Mouse (Mus musculus): ENCODE data around the gene Thbs3. TPM values are rescaled to one million over a fixed set of nuclear protein-coding genes. Genes with fewer than 3 reads are reported as not detected.

Thbs3 gene
- polyA plus RNA-seq, 1 experiment from 2014 or later = 78.2 TPM

- peaks cover 34% of the 10 kb centered on the region for H3K27me3 ChIP-seq (ENCODE audit: poor library complexity, severe bottlenecking)
- no peaks in the 10 kb centered on the region for H3K9me3 ChIP-seq
- DNase-seq (ENCODE audit: extremely low spot score, low spot score) = no peak
- peaks cover 55% of the 10 kb centered on the region for H3K36me3 ChIP-seq (replicated peaks)
- no peak overlapping the region for H3K27ac ChIP-seq
- H3K4me3 ChIP-seq = no peak overlapping the region
- WGBS = 65% methylated on average over 6 of the region's 6 CpGs
- peaks cover 40% of the 10 kb centered on the region for H3K4me1 ChIP-seq
These were observed 17.6 kb downstream of the Thbs3 start for GRCm38 (mm10) chr3:89232614-89233013.

DNA sequence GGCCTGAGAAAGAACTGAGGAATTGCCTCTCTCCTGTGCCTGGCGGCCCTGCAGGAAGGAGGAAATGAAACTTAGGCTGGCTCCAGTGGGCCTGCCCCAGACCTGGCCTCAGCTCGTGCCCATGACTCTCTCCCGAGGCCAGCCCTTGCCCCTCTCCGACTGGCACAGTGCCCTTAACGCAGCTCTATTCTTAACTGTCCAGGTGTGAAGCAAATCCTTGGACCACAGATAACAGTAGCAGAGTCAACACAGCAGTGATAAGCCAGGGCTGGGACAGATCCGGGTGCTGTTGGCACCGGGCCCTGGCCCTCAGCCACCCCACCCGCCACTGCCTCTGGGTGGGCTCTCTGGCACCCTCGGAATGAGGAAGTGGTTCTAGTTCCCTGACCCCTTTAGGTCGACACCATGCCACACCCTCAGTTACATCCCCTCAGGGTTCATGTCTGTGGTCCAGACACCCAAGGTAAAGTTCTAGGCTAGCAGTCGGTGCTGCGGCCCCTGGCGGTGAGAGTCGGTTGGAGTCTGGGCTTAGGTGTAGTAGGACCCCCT is 18.7 kb downstream of the Thbs3 start:
- H3K4me1 ChIP-seq = peaks cover 38% of the 10 kb centered on the region
- 88% methylated on average over 14 of the region's 14 CpGs for WGBS
- H3K36me3 ChIP-seq (replicated peaks) = peaks cover 65% of the 10 kb centered on the region
- H3K27ac ChIP-seq = no peak overlapping the region
- H3K4me3 ChIP-seq = no peak overlapping the region
- no peak for DNase-seq (ENCODE audit: extremely low spot score, low spot score)
- peaks cover 33% of the 10 kb centered on the region for H3K27me3 ChIP-seq (ENCODE audit: poor library complexity, severe bottlenecking)
- H3K9me3 ChIP-seq = no peaks in the 10 kb centered on the region

GRCm38 (mm10) chr3:89236516-89236915 is 21.5 kb downstream of the Thbs3 start:
- H3K36me3 ChIP-seq (replicated peaks) = peaks cover 66% of the 10 kb centered on the region
- peaks cover 11% of the 10 kb centered on the region; the same call in 1 of the 2 replicates for H3K27me3 ChIP-seq (ENCODE audit: poor library complexity, severe bottlenecking)
- WGBS = 95% methylated on average over 10 of the region's 10 CpGs
- peak overlapping the region; percentile 36; the same call in 1 of the 2 replicates for H3K27ac ChIP-seq
- no peaks in the 10 kb centered on the region for H3K9me3 ChIP-seq
- DNase-seq (ENCODE audit: extremely low spot score, low spot score) = no peak
- peaks cover 23% of the 10 kb centered on the region for H3K4me1 ChIP-seq
- H3K4me3 ChIP-seq = no peak overlapping the region

DNA sequence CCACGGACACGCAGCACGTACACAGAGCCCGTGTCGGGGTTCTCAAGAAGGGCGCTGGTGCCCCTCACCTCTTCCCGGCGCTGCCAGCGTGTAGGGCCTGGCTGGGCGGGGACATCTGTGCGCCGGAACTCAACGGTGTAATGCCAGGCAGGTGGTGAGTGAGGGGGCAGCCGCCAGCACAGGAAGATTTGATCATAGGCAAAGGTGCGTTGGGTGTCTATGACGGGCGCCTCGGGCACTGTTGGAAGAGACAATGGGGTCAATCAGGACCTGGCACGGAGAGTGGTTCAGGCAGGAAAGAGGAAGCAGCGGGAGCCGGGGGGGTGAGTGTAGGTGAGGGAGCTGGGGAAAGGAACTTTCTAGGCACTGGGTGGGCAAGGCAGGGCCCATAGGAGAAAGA is 22.7 kb downstream of the Thbs3 start:
- peaks cover 69% of the 10 kb centered on the region for H3K36me3 ChIP-seq (replicated peaks)
- WGBS = 94% methylated on average over 21 of the region's 21 CpGs
- H3K27ac ChIP-seq = no peak overlapping the region
- no peak for DNase-seq (ENCODE audit: extremely low spot score, low spot score)
- H3K4me3 ChIP-seq = no peak overlapping the region
- 0 out of 2 replicates have a peak, but pooled peaks cover 6% of the 10 kb centered on the region for H3K27me3 ChIP-seq (ENCODE audit: poor library complexity, severe bottlenecking)
- H3K9me3 ChIP-seq = no peaks in the 10 kb centered on the region
- H3K4me1 ChIP-seq = peaks cover 13% of the 10 kb centered on the region

DNA sequence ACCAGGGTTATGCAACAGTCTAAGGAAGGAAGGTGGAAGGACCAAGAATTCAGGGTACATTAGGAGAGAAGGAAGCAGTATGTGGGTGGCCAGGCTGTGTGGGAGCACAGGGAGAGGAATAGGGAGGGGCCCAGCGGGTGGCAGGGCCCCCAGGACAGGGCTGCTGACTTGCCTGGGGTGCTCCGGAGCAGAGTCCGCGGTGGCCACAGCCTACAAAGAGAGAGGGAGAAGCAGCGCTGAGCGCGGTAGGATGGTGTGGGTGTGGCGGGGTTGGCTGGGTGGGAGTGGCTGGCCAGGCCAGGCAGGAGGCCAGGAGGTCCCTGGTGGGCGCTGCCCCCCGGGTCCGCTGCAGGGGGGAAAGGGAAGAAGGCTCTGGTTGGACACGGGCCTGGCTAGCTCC is 23.5 kb downstream of the Thbs3 start:
- Histone ChIP-seq H3K4me1 (peaks cover 13% of the 10 kb centered on the region), H3K27me3 (ENCODE audit: poor library complexity, severe bottlenecking) (peaks cover 9% of the 10 kb centered on the region), H3K9me3 (no peaks in the 10 kb centered on the region), H3K36me3 (replicated peaks) (peaks cover 64% of the 10 kb centered on the region), H3K27ac (peak overlapping the region; percentile 31; the same call in 1 of the 2 replicates), H3K4me3 (no peak overlapping the region)
- 76% methylated on average over 12 of the region's 12 CpGs for WGBS
- no peak for DNase-seq (ENCODE audit: extremely low spot score, low spot score)

DNA sequence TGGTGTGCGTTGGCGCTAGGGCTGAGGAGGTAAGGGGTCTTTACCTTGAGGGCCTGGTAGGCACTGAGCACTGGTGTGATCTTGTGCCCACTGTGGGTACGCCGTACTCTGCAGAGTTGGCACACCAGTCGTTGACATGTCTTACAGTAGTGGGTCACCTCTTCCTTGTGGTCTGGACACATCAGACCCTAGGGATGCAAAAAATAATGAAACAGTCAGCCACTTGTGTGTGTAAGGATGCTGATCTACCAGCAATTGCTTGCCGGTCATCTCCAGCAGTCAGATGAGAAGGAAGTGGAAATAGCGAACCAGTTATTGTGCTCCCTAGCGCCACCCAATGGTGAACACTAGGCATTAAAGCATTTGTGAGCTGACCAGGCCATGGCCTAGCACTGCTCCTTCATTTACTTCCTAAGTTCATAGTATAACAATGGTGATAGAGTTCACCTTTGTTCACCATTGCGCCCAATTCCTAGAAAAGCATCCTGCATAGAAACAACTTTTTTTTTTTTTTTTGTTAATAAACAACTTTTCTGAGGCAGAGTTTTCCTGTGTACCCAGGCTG is 27.4 kb downstream of the Thbs3 start:
- no peak overlapping the region for H3K4me3 ChIP-seq
- H3K9me3 ChIP-seq = no peaks in the 10 kb centered on the region
- H3K27ac ChIP-seq = no peak overlapping the region
- H3K4me1 ChIP-seq = peaks cover 51% of the 10 kb centered on the region
- peak; percentile 43 for DNase-seq (ENCODE audit: extremely low spot score, low spot score)
- peaks cover 30% of the 10 kb centered on the region for H3K36me3 ChIP-seq (replicated peaks)
- 76% methylated on average over 9 of the region's 9 CpGs for WGBS
- peaks cover 30% of the 10 kb centered on the region for H3K27me3 ChIP-seq (ENCODE audit: poor library complexity, severe bottlenecking)

GRCm38 (mm10) chr3:89243609-89244008 is 28.6 kb downstream of the Thbs3 start:
- peaks cover 30% of the 10 kb centered on the region for H3K36me3 ChIP-seq (replicated peaks)
- 9% methylated on average over 14 of the region's 14 CpGs for WGBS
- peak overlapping the region; percentile 69 for H3K27ac ChIP-seq
- DNase-seq (ENCODE audit: extremely low spot score, low spot score) = peak; percentile 59
- H3K9me3 ChIP-seq = no peaks in the 10 kb centered on the region
- peaks cover 54% of the 10 kb centered on the region for H3K4me1 ChIP-seq
- peaks cover 30% of the 10 kb centered on the region for H3K27me3 ChIP-seq (ENCODE audit: poor library complexity, severe bottlenecking)
- peak overlapping the region; percentile 83 for H3K4me3 ChIP-seq

- peak overlapping the region; percentile 94 for H3K27ac ChIP-seq
These were observed 29.4 kb downstream of the Thbs3 start for GRCm38 (mm10) chr3:89244158-89244981.

DNA sequence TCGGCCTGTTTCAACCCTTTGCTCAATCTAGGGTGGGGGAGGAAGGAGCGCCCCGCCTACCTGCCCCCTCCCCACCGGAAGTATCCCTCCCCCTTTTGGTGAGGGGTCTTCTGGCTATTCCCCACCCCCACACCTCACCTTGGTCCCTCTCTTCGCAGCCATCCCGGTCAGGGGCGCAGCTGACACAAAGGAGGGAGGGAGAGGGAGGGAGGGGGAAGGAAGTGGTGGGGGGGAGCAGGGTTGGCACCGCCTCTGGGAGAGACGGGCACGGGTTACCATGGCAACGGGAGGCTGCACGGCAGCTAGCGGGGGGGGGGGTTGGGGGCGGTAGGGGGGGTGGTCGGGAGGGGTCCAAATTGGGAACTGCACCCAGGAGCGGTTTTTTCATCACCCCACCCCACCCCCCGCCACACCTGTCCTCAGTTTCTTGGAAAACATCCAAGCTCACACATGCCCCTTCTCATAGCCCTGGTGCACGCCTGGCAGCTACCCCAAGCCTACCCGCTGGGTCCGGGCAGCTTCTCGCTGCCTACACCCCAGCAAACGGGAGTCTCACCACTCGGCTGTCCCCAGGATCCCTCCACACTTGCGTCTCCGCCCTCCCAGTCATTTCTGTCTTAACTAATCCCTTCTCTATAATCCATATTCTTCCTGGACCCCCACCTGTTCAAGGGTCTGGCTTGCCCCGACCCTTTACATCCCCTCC is 30.2 kb downstream of the Thbs3 start:
- DNase-seq (ENCODE audit: extremely low spot score, low spot score) = peak; percentile 62
- H3K36me3 ChIP-seq (replicated peaks) = peaks cover 37% of the 10 kb centered on the region
- H3K4me3 ChIP-seq = peak overlapping the region; percentile 83
- peak overlapping the region; percentile 94 for H3K27ac ChIP-seq
- under 1% methylated on average over 22 of the region's 26 CpGs for WGBS
- no peaks in the 10 kb centered on the region for H3K9me3 ChIP-seq
- H3K4me1 ChIP-seq = peaks cover 56% of the 10 kb centered on the region
- peaks cover 30% of the 10 kb centered on the region for H3K27me3 ChIP-seq (ENCODE audit: poor library complexity, severe bottlenecking)

More at GRCm38 (mm10) chr3:89244158-89244981, 29.4 kb downstream of the Thbs3 start:
- Histone ChIP-seq H3K36me3 (replicated peaks) (peaks cover 31% of the 10 kb centered on the region), H3K4me1 (peaks cover 53% of the 10 kb centered on the region), H3K9me3 (no peaks in the 10 kb centered on the region), H3K27me3 (ENCODE audit: poor library complexity, severe bottlenecking) (peaks cover 30% of the 10 kb centered on the region), H3K4me3 (peak overlapping the region; percentile 83)
- WGBS = 10% methylated on average over 25 of the region's 25 CpGs
- DNase-seq (ENCODE audit: extremely low spot score, low spot score) = no peak

DNA sequence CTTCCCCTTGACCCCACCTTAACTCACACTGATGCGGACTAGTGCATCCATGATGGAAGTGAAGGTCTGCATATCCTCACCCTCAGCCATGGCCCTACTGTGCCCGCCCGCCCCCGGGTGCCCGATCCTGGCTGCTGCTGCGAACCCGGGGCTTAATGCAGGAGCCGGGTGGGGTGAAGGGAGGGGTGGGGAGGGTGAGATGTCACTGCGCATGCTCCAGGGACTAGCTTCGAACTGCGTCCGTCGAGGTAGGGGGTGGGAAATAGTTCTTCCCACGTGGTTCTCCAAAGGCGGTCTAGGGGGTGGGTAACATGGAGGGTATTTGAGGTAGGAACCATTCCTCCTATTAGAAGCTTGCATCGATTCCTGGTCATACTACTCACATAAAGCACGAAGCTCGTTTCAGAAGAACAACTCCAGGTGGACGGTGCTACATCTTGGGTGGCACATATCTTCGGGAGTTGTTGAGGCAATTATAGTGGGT is 30.8 kb downstream of the Thbs3 start, which contains the start of gene Krtcap2:
TSS of gene Krtcap2 (plus strand) at position 279 of the 484 bp plus-strand sequence.
- peak; percentile 56 for DNase-seq (ENCODE audit: extremely low spot score, low spot score)
- Histone ChIP-seq H3K36me3 (replicated peaks) (peaks cover 37% of the 10 kb centered on the region), H3K4me3 (peak within 1 kb of the TSS; percentile 83), H3K9me3 (no peaks in the 10 kb centered on the region), H3K4me1 (peaks cover 62% of the 10 kb centered on the region), H3K27ac (peak within 1 kb of the TSS; percentile 94), H3K27me3 (ENCODE audit: poor library complexity, severe bottlenecking) (peaks cover 30% of the 10 kb centered on the region)
- 5% methylated on average over 20 of the region's 20 CpGs for WGBS

GRCm38 (mm10) chr3:89246261-89247100 is 31.5 kb downstream of the Thbs3 start, which contains the start of gene Trim46:
Trim46 (minus strand) TSS chr3:89246309.
- DNase-seq (ENCODE audit: extremely low spot score, low spot score) = peak; percentile 92
- peak within 1 kb of the TSS; percentile 94 for H3K27ac ChIP-seq
- WGBS = under 1% methylated on average over 42 of the region's 42 CpGs
- no peaks in the 10 kb centered on the region for H3K9me3 ChIP-seq
- H3K36me3 ChIP-seq (replicated peaks) = peaks cover 33% of the 10 kb centered on the region
- peaks cover 33% of the 10 kb centered on the region for H3K27me3 ChIP-seq (ENCODE audit: poor library complexity, severe bottlenecking)
- H3K4me1 ChIP-seq = peaks cover 70% of the 10 kb centered on the region
- peak within 1 kb of the TSS; percentile 83 for H3K4me3 ChIP-seq

All from forebrain, embryonic 10.5 days (tissue).